Mouse (Mus musculus) forebrain, embryonic 11.5 days (tissue): Measurements from ENCODE around the gene Lrrfip1. TPM values are rescaled to one million over a fixed set of nuclear protein-coding genes. Genes with fewer than 3 reads are reported as not detected.

Source experiments
- ATAC-seq: fragments of 200-750 bp; cut with Nextera tagmentation; replicated peaks from 2 replicates; pipeline ENCODE4 v1.8.0; 2017; ENCODE audit warnings: moderate TSS enrichment; ENCODE audit not compliant: low FRiP score
- DNase-seq: peaks from one replicate; pipeline ENCODE4 v3.0.0-alpha.2; 2017; ENCODE audit warnings: low spot score
- H3K27ac ChIP-seq: fragments of 300-500 bp; sonication (generic); 2 replicates; pipeline ENCODE4 v1.5.1; 2014; ENCODE audit warnings: low read depth, low read length
- H3K27me3 ChIP-seq: fragments of 300-500 bp; sonication (generic); 2 replicates; pipeline ENCODE4 v1.6.1; 2014; ENCODE audit warnings: mild to moderate bottlenecking, low read length, mixed read lengths; ENCODE audit not compliant: control insufficient read depth, insufficient read depth
- H3K36me3 ChIP-seq: fragments of 300-500 bp; sonication (generic); 2 replicates; pipeline ENCODE4 v1.6.1; 2014; ENCODE audit warnings: mild to moderate bottlenecking, low read length, moderate library complexity, mixed read lengths; ENCODE audit not compliant: control insufficient read depth, insufficient read depth
- H3K4me1 ChIP-seq: fragments of 300-500 bp; sonication (generic); replicated peaks from 2 replicates; pipeline ENCODE4 v1.6.1; 2014; ENCODE audit warnings: low read length, mixed read lengths; ENCODE audit not compliant: control insufficient read depth, insufficient read depth
- H3K4me2 ChIP-seq: fragments of 300-500 bp; sonication (generic); 2 replicates; pipeline ENCODE4 v1.6.1; 2014; ENCODE audit warnings: low read depth, mild to moderate bottlenecking, low read length, moderate library complexity, mixed read lengths; ENCODE audit not compliant: severe bottlenecking
- H3K4me3 ChIP-seq: fragments of 300-500 bp; sonication (generic); 2 replicates; pipeline ENCODE4 v1.5.1; 2014; ENCODE audit warnings: low read depth, low read length
- H3K9ac ChIP-seq: fragments of 300-500 bp; sonication (generic); 2 replicates; pipeline ENCODE4 v1.6.1; 2014; ENCODE audit warnings: low read length
- H3K9me3 ChIP-seq: fragments of 300-500 bp; sonication (generic); 2 replicates; pipeline ENCODE4 v1.6.1; 2016; ENCODE audit warnings: low read length, mixed read lengths; ENCODE audit not compliant: control insufficient read depth
- WGBS: fragments of 180-500 bp; shearing (Covaris S2); extraction: QIAGEN DNeasy Blood & Tissue Kit; methylation state at CpG from one replicate; pipeline ENCODE4 v1.1.7; 2014; 5-methylcytosine and 5-hydroxymethylcytosine counted together
- polyA plus RNA-seq: library from polyadenylated mRNA; unstranded; fragments of >200 nt; fragmentation: Nextera tagmentation; extraction: Ambion mirVana; gene quantifications from 2 replicates; pipeline ENCODE4 v1.2.1, GENCODE M21; 2014

Gene Lrrfip1
- polyA plus RNA-seq, 1 experiment from 2014 or later: 21.4 TPM

DNA sequence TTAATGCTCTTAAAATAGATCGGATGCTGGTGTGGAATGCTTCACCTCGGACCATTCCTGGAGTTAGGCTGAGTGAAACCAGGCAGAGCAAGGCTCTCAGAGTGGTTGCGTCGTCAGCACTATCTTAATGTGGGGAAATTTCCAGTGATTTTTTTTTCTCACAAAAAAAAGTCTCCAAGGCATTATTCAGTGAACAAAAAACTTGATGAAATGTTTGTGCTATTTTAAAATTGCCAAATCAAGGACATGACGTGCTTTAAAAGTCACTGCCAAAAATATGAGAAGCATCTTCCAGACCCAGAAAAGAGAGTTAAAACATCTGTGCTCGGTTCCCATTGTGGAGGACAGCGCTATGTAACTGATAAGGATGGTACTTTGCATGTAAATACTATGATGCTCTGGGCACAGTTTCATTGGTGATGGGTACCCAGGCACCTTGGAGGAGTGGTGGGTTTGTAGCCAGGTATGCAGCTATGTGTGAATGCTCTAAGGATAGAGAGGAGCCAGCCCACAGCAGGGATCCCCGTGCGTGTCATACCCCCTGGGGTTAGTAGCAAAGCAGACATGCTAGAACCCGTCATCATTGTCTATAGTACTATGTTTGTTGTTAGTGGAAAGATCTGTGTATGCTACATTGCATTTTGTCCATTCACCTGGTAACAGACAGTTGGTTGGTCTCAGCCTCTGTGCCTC is 17.8 kb upstream of the Lrrfip1 start:
- no peak overlapping the region for H3K27ac ChIP-seq
- H3K36me3 ChIP-seq: no peaks in the 10 kb centered on the region
- H3K9me3 ChIP-seq: no peaks in the 10 kb centered on the region
- no peak overlapping the region for H3K4me3 ChIP-seq
- 83% methylated on average over 10 of the region's 10 CpGs for WGBS
- H3K9ac ChIP-seq: no peak overlapping the region
- ATAC-seq (no peak), DNase-seq (no peak)
- no peak overlapping the region for H3K4me2 ChIP-seq
- no peaks in the 10 kb centered on the region for H3K4me1 ChIP-seq
- H3K27me3 ChIP-seq: no peaks in the 10 kb centered on the region

DNA sequence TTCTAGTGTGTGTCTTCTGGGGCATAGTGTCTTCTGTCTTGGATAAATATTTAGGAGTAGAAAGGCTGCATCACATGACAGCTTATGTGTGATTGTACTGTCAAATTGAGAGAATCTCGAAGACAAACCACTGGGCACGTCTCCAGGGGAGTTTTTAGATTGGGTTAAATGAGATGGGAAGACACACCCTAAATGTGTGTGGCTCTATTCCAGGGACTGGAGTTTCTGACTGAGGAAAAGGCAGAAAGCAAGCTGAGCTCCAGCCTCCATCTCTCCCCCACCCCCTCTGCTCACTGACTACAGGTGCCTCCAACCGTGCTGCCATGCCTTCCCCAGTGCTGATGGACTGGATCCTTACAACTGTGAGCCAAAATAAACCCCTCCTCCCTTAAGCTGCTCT is 17.2 kb upstream of the Lrrfip1 start:
- no peak for DNase-seq
- H3K4me1 ChIP-seq: no peaks in the 10 kb centered on the region
- no peaks in the 10 kb centered on the region for H3K36me3 ChIP-seq
- no peak for ATAC-seq
- H3K27ac ChIP-seq: no peak overlapping the region
- H3K9me3 ChIP-seq: no peaks in the 10 kb centered on the region
- no peak overlapping the region for H3K4me3 ChIP-seq
- H3K4me2 ChIP-seq: no peak overlapping the region
- WGBS: 83% methylated on average over 3 of the region's 3 CpGs
- H3K9ac ChIP-seq: no peak overlapping the region
- no peaks in the 10 kb centered on the region for H3K27me3 ChIP-seq

DNA sequence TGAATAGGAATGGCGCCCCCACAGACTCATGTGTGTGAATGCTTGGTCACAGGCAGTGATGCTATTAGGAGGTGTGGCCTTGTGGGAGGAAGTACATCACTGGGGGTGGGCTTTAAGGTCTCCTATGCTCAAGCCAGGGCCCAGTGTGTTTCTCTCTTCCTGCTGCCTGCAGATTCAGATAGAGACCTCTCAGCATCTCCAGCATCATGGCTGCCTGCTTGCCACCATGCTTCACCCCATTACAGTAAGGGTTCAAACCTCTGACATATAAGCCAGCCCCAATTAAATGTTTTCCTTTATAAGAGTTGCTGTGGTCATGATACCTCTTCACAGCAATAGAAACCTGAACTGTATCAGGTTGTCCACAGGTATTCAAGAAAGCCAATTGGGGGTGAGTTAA is 2.6 kb upstream of the Lrrfip1 start:
- 95% methylated on average over 1 of the region's 1 CpGs for WGBS
- Histone ChIP-seq H3K36me3 (no peaks in the 10 kb centered on the region), H3K9me3 (no peaks in the 10 kb centered on the region; the same call in 1 of the 2 replicates), H3K9ac (no peak overlapping the region), H3K4me2 (no peak overlapping the region), H3K4me3 (no peak overlapping the region), H3K27me3 (no peaks in the 10 kb centered on the region; the same call in 1 of the 2 replicates), H3K27ac (no peak overlapping the region), H3K4me1 (peaks cover 7% of the 10 kb centered on the region; the same call in 1 of the 2 replicates)
- DNase-seq (no peak), ATAC-seq (no peak)

- no peak overlapping the region for H3K9ac ChIP-seq
- H3K4me2 ChIP-seq: no peak overlapping the region
- H3K4me3 ChIP-seq: no peak overlapping the region
- no peak for DNase-seq
- no peaks in the 10 kb centered on the region for H3K36me3 ChIP-seq
- H3K27me3 ChIP-seq: no peaks in the 10 kb centered on the region; the same call in 1 of the 2 replicates
- no peak for ATAC-seq
- no peaks in the 10 kb centered on the region; the same call in 1 of the 2 replicates for H3K9me3 ChIP-seq
- H3K4me1 ChIP-seq: peaks cover 7% of the 10 kb centered on the region; the same call in 1 of the 2 replicates
- WGBS: 89% methylated on average over 4 of the region's 4 CpGs
- H3K27ac ChIP-seq: no peak overlapping the region
Observed at GRCm38 (mm10) chr1:90997136-90997535, 1.4 kb upstream of the Lrrfip1 start.

- 86% methylated on average over 5 of the region's 5 CpGs for WGBS
- ATAC-seq (no peak), DNase-seq (no peak)
- Histone ChIP-seq H3K4me2 (no peak overlapping the region), H3K36me3 (no peaks in the 10 kb centered on the region), H3K4me3 (no peak overlapping the region; the same call in 1 of the 2 replicates), H3K27ac (no peak overlapping the region), H3K9me3 (no peaks in the 10 kb centered on the region; the same call in 1 of the 2 replicates), H3K27me3 (no peaks in the 10 kb centered on the region; the same call in 1 of the 2 replicates), H3K9ac (no peak overlapping the region), H3K4me1 (peaks cover 7% of the 10 kb centered on the region; the same call in 1 of the 2 replicates)
Observed at GRCm38 (mm10) chr1:90997641-90998040, 896 bp upstream of the Lrrfip1 start.

DNA sequence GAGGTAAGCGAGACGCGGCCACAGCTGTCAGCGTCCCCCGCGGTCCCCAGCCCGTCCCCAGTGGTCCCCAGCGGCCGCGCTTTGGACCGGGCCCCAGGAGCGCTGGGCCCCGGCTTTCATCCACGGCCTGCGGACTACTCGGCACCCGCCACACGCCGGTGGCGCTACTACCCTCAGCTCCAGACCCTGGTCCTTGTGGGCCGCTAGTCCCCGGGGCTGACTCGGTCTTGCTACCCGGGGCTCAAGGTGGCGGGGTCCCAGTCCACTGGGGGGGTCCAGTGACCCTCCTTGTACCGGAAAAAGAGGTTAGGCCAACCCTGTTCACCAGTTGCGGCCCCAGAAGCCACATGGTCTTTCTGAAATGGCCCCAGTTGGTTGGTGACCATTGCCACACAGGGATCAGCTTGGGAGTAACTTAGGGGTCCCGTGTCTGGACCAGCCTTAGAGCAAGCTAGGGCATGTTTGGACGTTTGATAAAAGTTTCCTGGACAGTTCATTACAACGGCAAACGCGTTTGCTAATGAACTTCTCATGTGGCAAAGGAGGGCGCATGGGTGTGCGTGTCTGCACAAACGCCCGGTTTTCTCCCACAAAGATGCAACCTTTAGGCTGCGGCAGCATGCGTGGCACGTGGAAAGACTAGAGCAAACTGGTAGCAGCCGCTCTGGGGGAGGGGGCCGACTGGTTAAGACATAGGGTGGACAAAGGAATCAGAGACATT is 514 bp downstream of the Lrrfip1 start:
- no peaks in the 10 kb centered on the region; the same call in 1 of the 2 replicates for H3K9me3 ChIP-seq
- no peaks in the 10 kb centered on the region; the same call in 1 of the 2 replicates for H3K27me3 ChIP-seq
- no peaks in the 10 kb centered on the region for H3K36me3 ChIP-seq
- WGBS: 2% methylated on average over 41 of the region's 41 CpGs
- peak overlapping the region; percentile 69 for H3K4me3 ChIP-seq
- H3K4me1 ChIP-seq: peaks cover 7% of the 10 kb centered on the region; the same call in 1 of the 2 replicates
- H3K4me2 ChIP-seq: peak overlapping the region; percentile 99
- H3K9ac ChIP-seq: peak overlapping the region; percentile 76
- DNase-seq: peak; percentile 58
- peak; percentile 83 for ATAC-seq
- H3K27ac ChIP-seq: no peak overlapping the region

DNA sequence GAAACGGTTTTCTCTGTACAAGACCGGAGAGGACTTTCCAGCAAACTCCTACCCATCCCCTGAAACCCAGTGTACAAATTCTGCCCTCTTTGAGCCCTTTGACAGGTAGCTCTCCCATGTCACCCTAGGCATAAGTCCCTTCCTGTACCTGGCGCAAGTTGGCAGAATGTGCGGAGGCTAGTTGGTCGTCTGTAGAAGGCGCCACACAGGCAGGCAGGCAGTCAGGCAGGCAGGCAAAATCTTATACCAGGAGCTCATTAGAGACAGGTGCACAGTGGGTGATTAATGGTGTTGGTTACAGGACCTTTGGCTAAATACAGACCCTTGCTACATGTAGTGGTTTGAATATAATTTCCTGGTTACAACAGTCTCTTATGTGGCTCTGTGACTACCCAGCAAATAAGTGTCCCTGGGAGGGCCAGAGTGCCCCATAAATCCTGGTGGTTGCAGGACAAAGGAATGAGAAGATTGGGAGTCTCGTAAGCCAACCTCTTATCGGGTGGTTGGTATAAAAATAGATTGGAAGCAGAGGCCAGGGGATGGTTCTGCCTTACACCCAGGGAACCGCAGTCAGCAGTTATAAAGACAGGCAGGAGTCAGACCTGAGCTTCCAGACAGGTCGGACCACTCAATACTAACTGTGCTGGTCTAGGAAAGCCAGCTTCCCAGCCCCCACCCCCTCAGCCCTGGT is 1.5 kb downstream of the Lrrfip1 start:
- peak overlapping the region; percentile 99; the same call in 1 of the 2 replicates for H3K4me2 ChIP-seq
- DNase-seq (no peak), ATAC-seq (no peak)
- no peak overlapping the region for H3K4me3 ChIP-seq
- no peak overlapping the region for H3K9ac ChIP-seq
- H3K27ac ChIP-seq: no peak overlapping the region
- H3K27me3 ChIP-seq: no peaks in the 10 kb centered on the region; the same call in 1 of the 2 replicates
- peaks cover 7% of the 10 kb centered on the region; the same call in 1 of the 2 replicates for H3K4me1 ChIP-seq
- H3K36me3 ChIP-seq: no peaks in the 10 kb centered on the region
- no peaks in the 10 kb centered on the region; the same call in 1 of the 2 replicates for H3K9me3 ChIP-seq
- WGBS: 77% methylated on average over 10 of the region's 10 CpGs

DNA sequence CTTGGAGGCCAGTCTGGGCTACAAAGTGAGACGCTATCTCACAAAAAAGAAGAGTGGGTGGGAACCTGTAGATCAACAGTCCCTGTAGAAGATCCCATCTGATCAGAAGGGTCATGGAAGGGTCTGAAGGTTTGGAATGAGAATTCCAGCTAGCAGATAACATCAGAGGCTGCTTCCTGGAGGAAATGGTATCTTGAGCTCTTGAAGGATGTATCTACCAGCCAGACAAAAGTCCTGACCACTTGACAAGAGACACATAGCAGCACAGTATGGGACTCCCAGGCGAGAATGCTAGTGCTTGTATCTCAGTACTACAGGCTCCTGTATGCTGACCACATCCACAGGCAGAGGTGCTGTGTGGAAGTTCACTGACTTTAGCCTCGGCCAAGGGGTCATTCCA is 2.6 kb downstream of the Lrrfip1 start:
- WGBS: 86% methylated on average over 3 of the region's 3 CpGs
- DNase-seq (no peak), ATAC-seq (no peak)
- Histone ChIP-seq H3K4me3 (no peak overlapping the region), H3K9me3 (no peaks in the 10 kb centered on the region), H3K4me1 (peaks cover 7% of the 10 kb centered on the region; the same call in 1 of the 2 replicates), H3K27ac (no peak overlapping the region), H3K36me3 (no peaks in the 10 kb centered on the region), H3K9ac (no peak overlapping the region), H3K27me3 (no peaks in the 10 kb centered on the region; the same call in 1 of the 2 replicates), H3K4me2 (no peak overlapping the region)
